Mouse (Mus musculus): ENCODE results near the gene Polrmt. TPM values are rescaled to one million over a fixed set of nuclear protein-coding genes. Genes with fewer than 3 reads are reported as not detected.

Gene Polrmt
- polyA plus RNA-seq, 1 experiment from 2014 or later = 33.3 TPM

- WGBS = 37% methylated on average over 10 of the region's 10 CpGs
- peak; percentile 45; the same call in 1 of the 2 replicates for ATAC-seq (ENCODE audit: insufficient read depth, low FRiP score)
- H3K9me3 ChIP-seq (replicated peaks; ENCODE audit: control insufficient read depth, low read length) = no peaks in the 10 kb centered on the region
- H3K27me3 ChIP-seq (ENCODE audit: control insufficient read depth, insufficient read depth, low read length) = no peaks in the 10 kb centered on the region
- H3K9ac ChIP-seq (ENCODE audit: low read length) = peak overlapping the region; percentile 48; the same call in 1 of the 2 replicates
- H3K4me2 ChIP-seq (ENCODE audit: low read depth, low read length) = peak overlapping the region; percentile 16; the same call in 1 of the 2 replicates
- H3K4me3 ChIP-seq (replicated peaks; ENCODE audit: low read length) = no peak overlapping the region
- H3K4me1 ChIP-seq (ENCODE audit: control insufficient read depth, insufficient read depth, low read length) = peaks cover 31% of the 10 kb centered on the region
- peak overlapping the region; percentile 87 for H3K27ac ChIP-seq (ENCODE audit: low read length)
- H3K36me3 ChIP-seq (ENCODE audit: control insufficient read depth, insufficient read depth, low read length) = no peaks in the 10 kb centered on the region
Measured at GRCm38 (mm10) chr10:79701443-79702129, 44.8 kb downstream of the Polrmt start.

- no peaks in the 10 kb centered on the region for H3K9me3 ChIP-seq (replicated peaks; ENCODE audit: control insufficient read depth, low read length)
- no peaks in the 10 kb centered on the region for H3K27me3 ChIP-seq (ENCODE audit: control insufficient read depth, insufficient read depth, low read length)
- no peak for ATAC-seq (ENCODE audit: insufficient read depth, low FRiP score)
- H3K36me3 ChIP-seq (ENCODE audit: control insufficient read depth, insufficient read depth, low read length) = no peaks in the 10 kb centered on the region
- H3K9ac ChIP-seq (ENCODE audit: low read length) = no peak overlapping the region; the same call in 1 of the 2 replicates
- peak overlapping the region; percentile 78 for H3K27ac ChIP-seq (ENCODE audit: low read length)
- WGBS = 24% methylated on average over 7 of the region's 7 CpGs
- peak overlapping the region; percentile 16; the same call in 1 of the 2 replicates for H3K4me2 ChIP-seq (ENCODE audit: low read depth, low read length)
- H3K4me3 ChIP-seq (replicated peaks; ENCODE audit: low read length) = no peak overlapping the region
- peaks cover 26% of the 10 kb centered on the region for H3K4me1 ChIP-seq (ENCODE audit: control insufficient read depth, insufficient read depth, low read length)
Measured at GRCm38 (mm10) chr10:79700676-79701075, 45.7 kb downstream of the Polrmt start.

- no peaks in the 10 kb centered on the region for H3K9me3 ChIP-seq (replicated peaks; ENCODE audit: control insufficient read depth, low read length)
- H3K9ac ChIP-seq (ENCODE audit: low read length) = no peak overlapping the region
- 89% methylated on average over 6 of the region's 6 CpGs for WGBS
- no peak overlapping the region for H3K27ac ChIP-seq (ENCODE audit: low read length)
- no peak overlapping the region for H3K4me3 ChIP-seq (replicated peaks; ENCODE audit: low read length)
- ATAC-seq (ENCODE audit: insufficient read depth, low FRiP score) = no peak
- no peaks in the 10 kb centered on the region for H3K27me3 ChIP-seq (ENCODE audit: control insufficient read depth, insufficient read depth, low read length)
- H3K4me1 ChIP-seq (ENCODE audit: control insufficient read depth, insufficient read depth, low read length) = peaks cover 24% of the 10 kb centered on the region
- H3K36me3 ChIP-seq (ENCODE audit: control insufficient read depth, insufficient read depth, low read length) = no peaks in the 10 kb centered on the region
- no peak overlapping the region for H3K4me2 ChIP-seq (ENCODE audit: low read depth, low read length)
Measured at GRCm38 (mm10) chr10:79698459-79698858, 47.9 kb downstream of the Polrmt start.

- H3K36me3 ChIP-seq (ENCODE audit: control insufficient read depth, insufficient read depth, low read length) = no peaks in the 10 kb centered on the region
- no peak for ATAC-seq (ENCODE audit: insufficient read depth, low FRiP score)
- no peak overlapping the region for H3K27ac ChIP-seq (ENCODE audit: low read length)
- WGBS = 55% methylated on average over 6 of the region's 6 CpGs
- no peaks in the 10 kb centered on the region for H3K9me3 ChIP-seq (replicated peaks; ENCODE audit: control insufficient read depth, low read length)
- no peak overlapping the region for H3K4me2 ChIP-seq (ENCODE audit: low read depth, low read length)
- H3K4me1 ChIP-seq (ENCODE audit: control insufficient read depth, insufficient read depth, low read length) = peaks cover 24% of the 10 kb centered on the region
- no peaks in the 10 kb centered on the region for H3K27me3 ChIP-seq (ENCODE audit: control insufficient read depth, insufficient read depth, low read length)
- peak overlapping the region; percentile 8; the same call in 1 of the 2 replicates for H3K9ac ChIP-seq (ENCODE audit: low read length)
- H3K4me3 ChIP-seq (replicated peaks; ENCODE audit: low read length) = no peak overlapping the region
Measured at GRCm38 (mm10) chr10:79697916-79698315, 48.5 kb downstream of the Polrmt start.

GRCm38 (mm10) chr10:79696129-79696651 lies 50.2 kb downstream of the Polrmt start:
- no peak overlapping the region for H3K4me3 ChIP-seq (replicated peaks; ENCODE audit: low read length)
- peak overlapping the region; percentile 92 for H3K27ac ChIP-seq (ENCODE audit: low read length)
- no peaks in the 10 kb centered on the region for H3K27me3 ChIP-seq (ENCODE audit: control insufficient read depth, insufficient read depth, low read length)
- H3K9ac ChIP-seq (ENCODE audit: low read length) = peak overlapping the region; percentile 50; the same call in 1 of the 2 replicates
- H3K4me2 ChIP-seq (ENCODE audit: low read depth, low read length) = peak overlapping the region; percentile 17; the same call in 1 of the 2 replicates
- H3K4me1 ChIP-seq (ENCODE audit: control insufficient read depth, insufficient read depth, low read length) = peaks cover 14% of the 10 kb centered on the region
- no peaks in the 10 kb centered on the region for H3K36me3 ChIP-seq (ENCODE audit: control insufficient read depth, insufficient read depth, low read length)
- 26% methylated on average over 9 of the region's 9 CpGs for WGBS
- no peaks in the 10 kb centered on the region for H3K9me3 ChIP-seq (replicated peaks; ENCODE audit: control insufficient read depth, low read length)
- peak; percentile 75 for ATAC-seq (ENCODE audit: insufficient read depth, low FRiP score)

- Histone ChIP-seq H3K36me3 (ENCODE audit: control insufficient read depth, insufficient read depth, low read length) (no peaks in the 10 kb centered on the region), H3K4me1 (ENCODE audit: control insufficient read depth, insufficient read depth, low read length) (peaks cover 12% of the 10 kb centered on the region), H3K4me3 (replicated peaks; ENCODE audit: low read length) (no peak overlapping the region), H3K27me3 (ENCODE audit: control insufficient read depth, insufficient read depth, low read length) (no peaks in the 10 kb centered on the region), H3K4me2 (ENCODE audit: low read depth, low read length) (peak overlapping the region; percentile 17; the same call in 1 of the 2 replicates), H3K9ac (ENCODE audit: low read length) (peak overlapping the region; percentile 50), H3K27ac (ENCODE audit: low read length) (peak overlapping the region; percentile 92), H3K9me3 (replicated peaks; ENCODE audit: control insufficient read depth, low read length) (no peaks in the 10 kb centered on the region)
- WGBS = 54% methylated on average over 13 of the region's 13 CpGs
- ATAC-seq (ENCODE audit: insufficient read depth, low FRiP score) = peak; percentile 44; the same call in 1 of the 2 replicates
Measured at GRCm38 (mm10) chr10:79695231-79696128, 50.9 kb downstream of the Polrmt start.

GRCm38 (mm10) chr10:79694379-79694655 lies 52.1 kb downstream of the Polrmt start:
- H3K36me3 ChIP-seq (ENCODE audit: control insufficient read depth, insufficient read depth, low read length) = 0 out of 2 replicates have a peak, but pooled peaks cover under 1% of the 10 kb centered on the region
- H3K4me1 ChIP-seq (ENCODE audit: control insufficient read depth, insufficient read depth, low read length) = peaks cover 12% of the 10 kb centered on the region
- H3K27ac ChIP-seq (ENCODE audit: low read length) = no peak overlapping the region
- no peak for ATAC-seq (ENCODE audit: insufficient read depth, low FRiP score)
- no peak overlapping the region for H3K9ac ChIP-seq (ENCODE audit: low read length)
- WGBS = 79% methylated on average over 6 of the region's 6 CpGs
- no peaks in the 10 kb centered on the region for H3K27me3 ChIP-seq (ENCODE audit: control insufficient read depth, insufficient read depth, low read length)
- no peak overlapping the region for H3K4me3 ChIP-seq (replicated peaks; ENCODE audit: low read length)
- no peak overlapping the region for H3K4me2 ChIP-seq (ENCODE audit: low read depth, low read length)
- H3K9me3 ChIP-seq (replicated peaks; ENCODE audit: control insufficient read depth, low read length) = no peaks in the 10 kb centered on the region

- no peaks in the 10 kb centered on the region for H3K27me3 ChIP-seq (ENCODE audit: control insufficient read depth, insufficient read depth, low read length)
- no peak overlapping the region for H3K4me3 ChIP-seq (replicated peaks; ENCODE audit: low read length)
- H3K4me1 ChIP-seq (ENCODE audit: control insufficient read depth, insufficient read depth, low read length) = peaks cover 12% of the 10 kb centered on the region
- ATAC-seq (ENCODE audit: insufficient read depth, low FRiP score) = no peak
- no peak overlapping the region for H3K27ac ChIP-seq (ENCODE audit: low read length)
- peaks cover 5% of the 10 kb centered on the region for H3K36me3 ChIP-seq (ENCODE audit: control insufficient read depth, insufficient read depth, low read length)
- no peaks in the 10 kb centered on the region for H3K9me3 ChIP-seq (replicated peaks; ENCODE audit: control insufficient read depth, low read length)
- 64% methylated on average over 12 of the region's 12 CpGs for WGBS
- no peak overlapping the region for H3K4me2 ChIP-seq (ENCODE audit: low read depth, low read length)
- H3K9ac ChIP-seq (ENCODE audit: low read length) = peak overlapping the region; percentile 9; the same call in 1 of the 2 replicates
Measured at GRCm38 (mm10) chr10:79693580-79694378, 52.6 kb downstream of the Polrmt start.
